Mouse (Mus musculus) forebrain, embryonic 11.5 days (tissue): ENCODE measurements around the gene Gstm3. TPM values are rescaled to one million over a fixed set of nuclear protein-coding genes. Genes with fewer than 3 reads are reported as not detected.
A peak's percentile ranks its signal among the peaks of the same experiment; 100 is the strongest.
"Not testable (repeated sequence)": the region's sequence is repeated elsewhere in the genome, so short reads cannot be mapped to it uniquely, and the experiment has no call there.

Source experiments
- ATAC-seq: fragments of 200-750 bp; cut with Nextera tagmentation; replicated peaks from 2 replicates; pipeline ENCODE4 v1.8.0; 2017; ENCODE audit warnings: moderate TSS enrichment; ENCODE audit not compliant: low FRiP score
- DNase-seq: peaks from one replicate; pipeline ENCODE4 v3.0.0-alpha.2; 2017; ENCODE audit warnings: low spot score
- H3K27ac ChIP-seq: fragments of 300-500 bp; sonication (generic); 2 replicates; pipeline ENCODE4 v1.5.1; 2014; ENCODE audit warnings: low read depth, low read length
- H3K27me3 ChIP-seq: fragments of 300-500 bp; sonication (generic); 2 replicates; pipeline ENCODE4 v1.6.1; 2014; ENCODE audit warnings: mild to moderate bottlenecking, low read length, mixed read lengths; ENCODE audit not compliant: control insufficient read depth, insufficient read depth
- H3K36me3 ChIP-seq: fragments of 300-500 bp; sonication (generic); 2 replicates; pipeline ENCODE4 v1.6.1; 2014; ENCODE audit warnings: mild to moderate bottlenecking, low read length, moderate library complexity, mixed read lengths; ENCODE audit not compliant: control insufficient read depth, insufficient read depth
- H3K4me1 ChIP-seq: fragments of 300-500 bp; sonication (generic); replicated peaks from 2 replicates; pipeline ENCODE4 v1.6.1; 2014; ENCODE audit warnings: low read length, mixed read lengths; ENCODE audit not compliant: control insufficient read depth, insufficient read depth
- H3K4me2 ChIP-seq: fragments of 300-500 bp; sonication (generic); 2 replicates; pipeline ENCODE4 v1.6.1; 2014; ENCODE audit warnings: low read depth, mild to moderate bottlenecking, low read length, moderate library complexity, mixed read lengths; ENCODE audit not compliant: severe bottlenecking
- H3K4me3 ChIP-seq: fragments of 300-500 bp; sonication (generic); 2 replicates; pipeline ENCODE4 v1.5.1; 2014; ENCODE audit warnings: low read depth, low read length
- H3K9ac ChIP-seq: fragments of 300-500 bp; sonication (generic); 2 replicates; pipeline ENCODE4 v1.6.1; 2014; ENCODE audit warnings: low read length
- H3K9me3 ChIP-seq: fragments of 300-500 bp; sonication (generic); 2 replicates; pipeline ENCODE4 v1.6.1; 2016; ENCODE audit warnings: low read length, mixed read lengths; ENCODE audit not compliant: control insufficient read depth
- WGBS: fragments of 180-500 bp; shearing (Covaris S2); extraction: QIAGEN DNeasy Blood & Tissue Kit; methylation state at CpG from one replicate; pipeline ENCODE4 v1.1.7; 2014; 5-methylcytosine and 5-hydroxymethylcytosine counted together
- polyA plus RNA-seq: library from polyadenylated mRNA; unstranded; fragments of >200 nt; fragmentation: Nextera tagmentation; extraction: Ambion mirVana; gene quantifications from 2 replicates; pipeline ENCODE4 v1.2.1, GENCODE M21; 2014

The Gstm3 gene
- polyA plus RNA-seq, 1 experiment from 2014 or later = not detected

DNA sequence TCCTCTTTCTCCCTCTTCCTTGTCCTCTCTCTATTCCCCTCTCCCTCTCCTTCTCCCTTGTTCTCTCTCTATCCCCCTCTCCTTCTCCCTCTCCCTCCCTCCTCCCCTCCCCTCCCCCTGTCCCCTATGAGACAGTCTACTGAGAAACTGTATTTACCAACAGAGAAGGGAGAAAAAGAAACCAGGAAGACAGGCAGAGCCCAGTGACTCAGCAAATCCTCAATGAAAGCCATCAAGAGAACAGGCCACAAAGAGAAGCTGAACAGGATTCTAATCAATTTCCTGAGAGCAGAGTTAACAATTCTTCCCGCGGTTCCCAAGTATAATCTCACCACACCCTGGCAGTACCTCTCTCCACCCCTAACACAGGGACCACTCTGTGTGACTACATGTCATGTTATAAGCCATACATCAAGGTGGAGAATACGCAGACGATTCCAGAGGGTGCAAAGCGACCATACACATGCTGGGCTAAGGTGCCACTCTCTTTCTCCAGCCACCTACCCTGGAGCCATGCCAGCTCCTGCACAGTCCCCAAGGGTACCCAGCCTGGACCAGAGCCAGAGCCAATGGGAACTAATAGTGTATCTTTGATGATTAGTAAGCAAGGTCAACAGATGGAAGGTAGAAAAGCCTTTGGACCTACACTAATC lies 4.3 kb downstream of the Gstm3 start:
- Histone ChIP-seq H3K4me3 (no peak overlapping the region), H3K4me2 (no peak overlapping the region), H3K27me3 (no peaks in the 10 kb centered on the region), H3K9me3 (no peaks in the 10 kb centered on the region), H3K9ac (no peak overlapping the region), H3K36me3 (no peaks in the 10 kb centered on the region), H3K27ac (no peak overlapping the region), H3K4me1 (no peaks in the 10 kb centered on the region)
- no peak for ATAC-seq
- WGBS = 65% methylated on average over 5 of the region's 5 CpGs
- DNase-seq = no peak

- Histone ChIP-seq H3K4me2 (no peak overlapping the region), H3K36me3 (no peaks in the 10 kb centered on the region), H3K27me3 (no peaks in the 10 kb centered on the region), H3K4me3 (no peak overlapping the region), H3K4me1 (no peaks in the 10 kb centered on the region), H3K27ac (no peak overlapping the region), H3K9ac (no peak overlapping the region), H3K9me3 (no peaks in the 10 kb centered on the region)
- no peak for ATAC-seq
- WGBS = 74% methylated on average over 4 of the region's 4 CpGs
- no peak for DNase-seq
Observed at GRCm38 (mm10) chr3:107964026-107964425, 5.1 kb downstream of the Gstm3 start.

- ATAC-seq, H3K27me3 ChIP-seq, H3K9ac ChIP-seq, H3K4me2 ChIP-seq, H3K4me1 ChIP-seq, H3K27ac ChIP-seq, H3K36me3 ChIP-seq, DNase-seq, H3K9me3 ChIP-seq, H3K4me3 ChIP-seq: not testable (repeated sequence)
- WGBS = 92% methylated on average over 8 of the region's 9 CpGs
Observed at GRCm38 (mm10) chr3:107955260-107955659, 13.8 kb downstream of the Gstm3 start.

DNA sequence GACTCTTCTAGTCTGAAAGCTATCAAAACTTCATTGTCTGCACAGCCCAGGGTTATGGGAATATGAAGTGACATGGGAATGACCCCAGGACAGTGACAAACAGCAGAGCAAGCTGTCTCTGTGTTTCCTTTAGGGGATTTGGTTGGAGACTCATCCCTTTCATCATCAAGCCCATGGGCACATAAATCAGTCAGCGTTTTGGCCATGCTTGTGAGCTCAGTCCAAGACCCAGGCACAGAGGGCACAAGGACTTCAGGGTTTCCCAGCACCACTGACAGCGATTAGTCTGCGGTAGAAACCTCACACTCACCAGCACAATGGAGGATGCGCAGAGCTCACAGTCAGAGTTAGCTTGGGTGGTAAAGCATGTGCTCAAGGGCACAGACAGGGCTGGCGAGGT lies 15.2 kb downstream of the Gstm3 start:
- Histone ChIP-seq H3K9me3 (no peaks in the 10 kb centered on the region), H3K4me3 (no peak overlapping the region)
- 85% methylated on average over 5 of the region's 5 CpGs for WGBS

GRCm38 (mm10) chr3:107953328-107953755 lies 15.7 kb downstream of the Gstm3 start:
- 22% methylated on average over 6 of the region's 6 CpGs for WGBS
- no peak overlapping the region for H3K4me3 ChIP-seq
- no peak overlapping the region for H3K27ac ChIP-seq
- H3K4me2 ChIP-seq = no peak overlapping the region
- no peaks in the 10 kb centered on the region for H3K4me1 ChIP-seq
- DNase-seq (no peak), ATAC-seq (0 out of 2 replicates have a peak, but pooled peaks have one; percentile 36)
- H3K9ac ChIP-seq = no peak overlapping the region
- no peaks in the 10 kb centered on the region for H3K27me3 ChIP-seq
- no peaks in the 10 kb centered on the region for H3K9me3 ChIP-seq
- H3K36me3 ChIP-seq = no peaks in the 10 kb centered on the region

More for the DNA sequence above, 15.2 kb downstream of the Gstm3 start:
- no peak for ATAC-seq
- DNase-seq = no peak
- H3K9ac ChIP-seq = no peak overlapping the region
- no peaks in the 10 kb centered on the region for H3K27me3 ChIP-seq
- no peak overlapping the region for H3K4me2 ChIP-seq
- no peaks in the 10 kb centered on the region for H3K36me3 ChIP-seq
- H3K27ac ChIP-seq = no peak overlapping the region
- H3K4me1 ChIP-seq = no peaks in the 10 kb centered on the region

GRCm38 (mm10) chr3:107950531-107950930 lies 18.6 kb downstream of the Gstm3 start:
- H3K4me2 ChIP-seq = no peak overlapping the region
- H3K9ac ChIP-seq = no peak overlapping the region
- 89% methylated on average over 11 of the region's 11 CpGs for WGBS
- no peak overlapping the region for H3K4me3 ChIP-seq
- ATAC-seq (no peak), DNase-seq (no peak)
- no peaks in the 10 kb centered on the region for H3K4me1 ChIP-seq
- no peaks in the 10 kb centered on the region for H3K27me3 ChIP-seq
- no peak overlapping the region for H3K27ac ChIP-seq
- no peaks in the 10 kb centered on the region for H3K9me3 ChIP-seq
- H3K36me3 ChIP-seq = no peaks in the 10 kb centered on the region

GRCm38 (mm10) chr3:107949461-107949860 lies 19.6 kb downstream of the Gstm3 start:
- H3K9me3 ChIP-seq, H3K4me2 ChIP-seq, H3K27me3 ChIP-seq, H3K9ac ChIP-seq, H3K27ac ChIP-seq, DNase-seq, ATAC-seq, H3K4me1 ChIP-seq, H3K36me3 ChIP-seq, H3K4me3 ChIP-seq: not testable (repeated sequence)
- 84% methylated on average over 1 of the region's 1 CpGs for WGBS

GRCm38 (mm10) chr3:107945729-107946128 lies 23.4 kb downstream of the Gstm3 start:
- Histone ChIP-seq H3K4me1 (peaks cover 2% of the 10 kb centered on the region; the same call in 1 of the 2 replicates), H3K9ac (no peak overlapping the region), H3K36me3 (no peaks in the 10 kb centered on the region), H3K4me2 (no peak overlapping the region), H3K27ac (no peak overlapping the region), H3K27me3 (no peaks in the 10 kb centered on the region), H3K9me3 (no peaks in the 10 kb centered on the region), H3K4me3 (no peak overlapping the region)
- 58% methylated on average over 4 of the region's 4 CpGs for WGBS
- DNase-seq = no peak
- ATAC-seq = no peak
